Mouse (Mus musculus): ENCODE results near the gene Rasgef1b. TPM values are rescaled to one million over a fixed set of nuclear protein-coding genes. Genes with fewer than 3 reads are reported as not detected.
A peak's percentile ranks its signal among the peaks of the same experiment; 100 is the strongest.

The Rasgef1b gene
- polyA plus RNA-seq, 1 experiment from 2014 or later, result 65.7 TPM

DNA sequence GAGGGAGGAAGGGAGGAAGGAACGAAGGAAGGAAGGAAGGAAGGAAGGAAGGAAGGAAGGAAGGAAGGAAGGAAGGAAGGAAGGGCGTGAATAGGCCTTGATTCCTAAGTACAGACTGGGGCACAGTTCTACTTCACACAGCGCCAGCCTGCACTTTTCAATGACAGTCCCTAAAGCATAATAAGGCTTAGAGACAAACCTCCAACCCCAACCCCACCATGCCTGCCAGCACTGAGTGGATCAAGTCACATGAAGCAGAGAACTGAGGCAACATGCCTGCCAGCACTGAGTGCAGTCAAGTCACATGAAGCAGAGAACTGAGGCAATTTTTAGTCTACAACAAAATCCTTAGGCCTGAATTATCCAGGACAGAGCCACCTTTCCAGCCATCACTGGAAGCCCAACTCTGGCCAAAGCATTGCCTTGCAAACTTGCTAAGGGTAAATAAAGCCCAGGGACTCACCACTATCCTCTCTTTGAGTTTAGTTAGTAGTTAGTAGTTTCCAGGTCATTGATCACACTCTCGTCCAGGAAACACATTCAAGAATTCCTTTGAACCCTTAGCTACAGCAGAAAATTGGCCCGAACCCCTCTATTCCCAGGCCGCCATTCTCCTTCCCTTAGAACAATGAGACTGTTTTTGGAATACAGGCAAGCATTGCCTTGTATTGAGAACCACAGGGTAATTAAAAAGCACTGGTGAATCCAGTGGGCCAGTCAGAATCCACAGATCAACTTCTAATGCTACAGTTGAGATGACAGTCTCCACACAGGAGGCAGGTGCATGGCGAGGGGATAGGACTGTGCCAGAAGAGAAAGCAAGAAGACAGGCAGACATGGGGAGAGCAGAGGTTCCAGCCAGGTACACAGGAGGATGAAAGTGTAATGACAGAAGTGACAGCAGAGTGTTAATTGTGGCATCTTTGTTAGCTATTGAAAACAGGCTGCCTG lies 513.4 kb downstream of the Rasgef1b start:
- Histone ChIP-seq H3K4me3 (no peak overlapping the region), H3K9me3 (no peaks in the 10 kb centered on the region), H3K9ac (no peak overlapping the region), H3K27ac (no peak overlapping the region), H3K27me3 (replicated peaks) (no peaks in the 10 kb centered on the region), H3K4me1 (no peaks in the 10 kb centered on the region), H3K36me3 (replicated peaks) (peaks cover 8% of the 10 kb centered on the region; the same call in 1 of the 2 replicates), H3K4me2 (no peak overlapping the region)
- 54% methylated on average over 7 of the region's 7 CpGs for WGBS
- no peak for ATAC-seq (replicated peaks)

- Histone ChIP-seq H3K4me2 (no peak overlapping the region), H3K27ac (no peak overlapping the region), H3K27me3 (replicated peaks) (no peaks in the 10 kb centered on the region), H3K4me3 (no peak overlapping the region), H3K36me3 (replicated peaks) (peaks cover 4% of the 10 kb centered on the region; the same call in 1 of the 2 replicates), H3K9me3 (no peaks in the 10 kb centered on the region), H3K9ac (no peak overlapping the region), H3K4me1 (no peaks in the 10 kb centered on the region)
- no peak for ATAC-seq (replicated peaks)
- 90% methylated on average over 6 of the region's 6 CpGs for WGBS
These were observed 514.5 kb downstream of the Rasgef1b start for GRCm38 (mm10) chr5:99214400-99214799.

GRCm38 (mm10) chr5:99213211-99213610 lies 515.7 kb downstream of the Rasgef1b start:
- Histone ChIP-seq H3K27ac (no peak overlapping the region), H3K4me1 (no peaks in the 10 kb centered on the region), H3K9ac (no peak overlapping the region), H3K4me3 (no peak overlapping the region), H3K36me3 (replicated peaks) (0 out of 2 replicates have a peak, but pooled peaks cover 2% of the 10 kb centered on the region), H3K27me3 (replicated peaks) (no peaks in the 10 kb centered on the region), H3K4me2 (no peak overlapping the region), H3K9me3 (no peaks in the 10 kb centered on the region)
- 69% methylated on average over 6 of the region's 6 CpGs for WGBS
- ATAC-seq (replicated peaks), result no peak

- Histone ChIP-seq H3K27ac (no peak overlapping the region), H3K4me2 (no peak overlapping the region), H3K9me3 (no peaks in the 10 kb centered on the region), H3K36me3 (replicated peaks) (no peaks in the 10 kb centered on the region), H3K27me3 (replicated peaks) (peaks cover 5% of the 10 kb centered on the region; the same call in 1 of the 2 replicates), H3K9ac (no peak overlapping the region), H3K4me1 (no peaks in the 10 kb centered on the region), H3K4me3 (no peak overlapping the region)
- ATAC-seq (replicated peaks), result no peak
- WGBS, result 89% methylated on average over 2 of the region's 2 CpGs
These were observed 525.4 kb downstream of the Rasgef1b start for GRCm38 (mm10) chr5:99203475-99203874.

GRCm38 (mm10) chr5:99202074-99202837 lies 526.6 kb downstream of the Rasgef1b start:
- peak overlapping the region; percentile 35 for H3K4me2 ChIP-seq
- H3K9me3 ChIP-seq, result no peaks in the 10 kb centered on the region
- H3K27me3 ChIP-seq (replicated peaks), result peaks cover 5% of the 10 kb centered on the region; the same call in 1 of the 2 replicates
- no peaks in the 10 kb centered on the region for H3K4me1 ChIP-seq
- peak; percentile 79 for ATAC-seq (replicated peaks)
- no peaks in the 10 kb centered on the region for H3K36me3 ChIP-seq (replicated peaks)
- WGBS, result 57% methylated on average over 15 of the region's 15 CpGs
- no peak overlapping the region for H3K4me3 ChIP-seq
- no peak overlapping the region for H3K9ac ChIP-seq
- no peak overlapping the region for H3K27ac ChIP-seq

- ATAC-seq (replicated peaks), result no peak
- H3K4me1 ChIP-seq, result no peaks in the 10 kb centered on the region
- H3K27me3 ChIP-seq (replicated peaks), result no peaks in the 10 kb centered on the region
- no peak overlapping the region for H3K4me2 ChIP-seq
- no peak overlapping the region for H3K4me3 ChIP-seq
- H3K27ac ChIP-seq, result no peak overlapping the region
- no peak overlapping the region for H3K9ac ChIP-seq
- WGBS, result 94% methylated on average over 5 of the region's 5 CpGs
- no peaks in the 10 kb centered on the region for H3K9me3 ChIP-seq
- H3K36me3 ChIP-seq (replicated peaks), result no peaks in the 10 kb centered on the region
These were observed 533.4 kb downstream of the Rasgef1b start for GRCm38 (mm10) chr5:99195436-99195835.

- H3K36me3 ChIP-seq (replicated peaks), result no peaks in the 10 kb centered on the region
- no peaks in the 10 kb centered on the region for H3K4me1 ChIP-seq
- H3K9ac ChIP-seq, result no peak overlapping the region
- H3K4me2 ChIP-seq, result no peak overlapping the region
- no peak overlapping the region for H3K27ac ChIP-seq
- ATAC-seq (replicated peaks), result no peak
- no peaks in the 10 kb centered on the region for H3K27me3 ChIP-seq (replicated peaks)
- 64% methylated on average over 26 of the region's 26 CpGs for WGBS
- no peak overlapping the region for H3K4me3 ChIP-seq
- no peaks in the 10 kb centered on the region for H3K9me3 ChIP-seq
These were observed 537.7 kb downstream of the Rasgef1b start for GRCm38 (mm10) chr5:99190941-99191800.

DNA sequence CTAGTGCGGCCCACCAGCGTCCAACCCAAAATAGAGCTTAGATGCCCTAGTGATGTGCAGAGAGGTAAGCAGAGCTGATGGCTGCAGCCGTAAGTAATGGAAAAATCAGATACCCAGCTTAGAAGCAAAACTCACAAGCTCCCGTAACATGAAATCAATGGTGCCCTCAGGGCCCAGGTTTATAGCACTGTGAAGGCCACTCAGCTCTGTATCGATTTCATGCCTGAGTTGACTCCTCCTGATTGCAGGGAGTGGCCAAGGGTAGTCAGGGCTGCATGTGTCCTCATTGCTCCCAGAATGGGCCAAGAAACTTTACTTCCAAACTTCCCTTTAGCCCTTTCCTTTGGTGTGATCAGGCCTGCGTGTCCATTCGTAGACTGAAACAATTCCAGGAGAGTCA lies 545.2 kb downstream of the Rasgef1b start:
- ATAC-seq (replicated peaks), result no peak
- 89% methylated on average over 7 of the region's 7 CpGs for WGBS
- H3K9ac ChIP-seq, result no peak overlapping the region
- no peak overlapping the region for H3K4me3 ChIP-seq
- H3K27ac ChIP-seq, result no peak overlapping the region
- H3K27me3 ChIP-seq (replicated peaks), result no peaks in the 10 kb centered on the region
- no peak overlapping the region for H3K4me2 ChIP-seq
- H3K36me3 ChIP-seq (replicated peaks), result no peaks in the 10 kb centered on the region
- no peaks in the 10 kb centered on the region for H3K4me1 ChIP-seq
- H3K9me3 ChIP-seq, result no peaks in the 10 kb centered on the region

- no peak overlapping the region for H3K4me3 ChIP-seq
- no peaks in the 10 kb centered on the region for H3K9me3 ChIP-seq
- H3K27me3 ChIP-seq (replicated peaks), result no peaks in the 10 kb centered on the region
- no peaks in the 10 kb centered on the region for H3K4me1 ChIP-seq
- no peak overlapping the region for H3K27ac ChIP-seq
- H3K36me3 ChIP-seq (replicated peaks), result no peaks in the 10 kb centered on the region
- no peak overlapping the region for H3K9ac ChIP-seq
- 73% methylated on average over 8 of the region's 8 CpGs for WGBS
- no peak overlapping the region for H3K4me2 ChIP-seq
- no peak for ATAC-seq (replicated peaks)
These were observed 554.1 kb downstream of the Rasgef1b start for GRCm38 (mm10) chr5:99174608-99175385.

GRCm38 (mm10) chr5:99169836-99170235 lies 559.0 kb downstream of the Rasgef1b start:
- no peaks in the 10 kb centered on the region for H3K36me3 ChIP-seq (replicated peaks)
- H3K4me3 ChIP-seq, result no peak overlapping the region
- no peak overlapping the region for H3K4me2 ChIP-seq
- H3K9ac ChIP-seq, result no peak overlapping the region
- no peaks in the 10 kb centered on the region for H3K9me3 ChIP-seq
- no peaks in the 10 kb centered on the region for H3K27me3 ChIP-seq (replicated peaks)
- H3K27ac ChIP-seq, result no peak overlapping the region
- WGBS, result 87% methylated on average over 4 of the region's 4 CpGs
- H3K4me1 ChIP-seq, result no peaks in the 10 kb centered on the region
- ATAC-seq (replicated peaks), result no peak

GRCm38 (mm10) chr5:99167767-99168166 lies 561.1 kb downstream of the Rasgef1b start:
- no peaks in the 10 kb centered on the region for H3K9me3 ChIP-seq
- H3K9ac ChIP-seq, result no peak overlapping the region
- no peak overlapping the region for H3K4me3 ChIP-seq
- no peaks in the 10 kb centered on the region for H3K4me1 ChIP-seq
- no peaks in the 10 kb centered on the region for H3K36me3 ChIP-seq (replicated peaks)
- WGBS, result 94% methylated on average over 5 of the region's 5 CpGs
- no peak for ATAC-seq (replicated peaks)
- no peak overlapping the region for H3K27ac ChIP-seq
- H3K27me3 ChIP-seq (replicated peaks), result no peaks in the 10 kb centered on the region
- no peak overlapping the region for H3K4me2 ChIP-seq
